Mouse (Mus musculus) fibroblast of lung, adult 2 months (primary cell): ENCODE data around the gene March6.

Experiments used
- DNase-seq: peaks from one replicate; pipeline ENCODE4 v3.0.0-alpha.2; 2011; ENCODE audit warnings: low read depth

March6 gene

GRCm38 (mm10) chr15:31542013-31542958 lies 11.4 kb upstream of the March6 start:
- no peak for DNase-seq

- no peak for DNase-seq
These were observed 9.6 kb upstream of the March6 start for GRCm38 (mm10) chr15:31540513-31540802.

GRCm38 (mm10) chr15:31539643-31540512 lies 9.0 kb upstream of the March6 start:
- DNase-seq = no peak

- DNase-seq = no peak
These were observed 7.5 kb upstream of the March6 start for GRCm38 (mm10) chr15:31538346-31538745.

GRCm38 (mm10) chr15:31537706-31538105 lies 6.9 kb upstream of the March6 start:
- no peak for DNase-seq

GRCm38 (mm10) chr15:31536051-31536737 lies 5.3 kb upstream of the March6 start:
- DNase-seq = no peak

- DNase-seq = no peak
These were observed 4.5 kb upstream of the March6 start for GRCm38 (mm10) chr15:31535259-31535855.

- no peak for DNase-seq
These were observed 3.8 kb upstream of the March6 start for GRCm38 (mm10) chr15:31534421-31535258.

- DNase-seq = no peak
These were observed 2.7 kb upstream of the March6 start for GRCm38 (mm10) chr15:31533529-31533928.

- DNase-seq = no peak
These were observed 1.6 kb upstream of the March6 start for GRCm38 (mm10) chr15:31532331-31533021.

GRCm38 (mm10) chr15:31531446-31532330 lies 835 bp upstream of the March6 start:
- DNase-seq = no peak

- DNase-seq = no peak
These were observed 818 bp downstream of the March6 start for GRCm38 (mm10) chr15:31529811-31530658.

- no peak for DNase-seq
These were observed 1.8 kb downstream of the March6 start for GRCm38 (mm10) chr15:31529103-31529502.

GRCm38 (mm10) chr15:31528477-31528876 lies 2.4 kb downstream of the March6 start:
- no peak for DNase-seq

- DNase-seq = no peak
These were observed 4.4 kb downstream of the March6 start for GRCm38 (mm10) chr15:31526463-31526862.

- DNase-seq = no peak
These were observed 11.9 kb downstream of the March6 start for GRCm38 (mm10) chr15:31519000-31519399.

GRCm38 (mm10) chr15:31518371-31518770 lies 12.5 kb downstream of the March6 start:
- DNase-seq = no peak

GRCm38 (mm10) chr15:31517186-31517585 lies 13.7 kb downstream of the March6 start:
- no peak for DNase-seq
